Mouse (Mus musculus): ENCODE data around the gene Trp53inp2.
A peak's percentile ranks its signal among the peaks of the same experiment; 100 is the strongest.

DNA sequence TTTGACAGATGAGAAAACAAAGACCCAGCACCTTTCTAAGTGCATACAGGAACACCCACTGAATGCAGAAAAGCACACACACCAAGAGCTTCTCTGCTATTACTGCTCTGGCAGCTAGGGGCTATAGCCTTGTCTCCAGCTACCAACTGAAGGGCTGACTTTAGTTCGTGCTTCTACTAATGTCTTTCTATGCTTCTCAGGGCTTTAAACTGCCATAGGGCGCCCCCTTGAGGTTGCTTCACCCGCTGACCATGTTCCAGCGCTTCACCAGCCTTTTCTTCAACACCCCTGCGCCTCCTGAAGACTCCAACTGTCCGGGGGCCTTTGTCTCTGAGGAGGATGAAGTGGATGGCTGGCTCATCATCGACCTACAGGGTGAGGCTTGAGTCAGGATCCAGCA, 4.2 kb downstream of the Trp53inp2 start:
- TF ChIP-seq CTCF (IDR thresholded peaks at IDR 0.05; ENCODE audit: low read depth, low read length): peak; percentile 74
- no peak for TF ChIP-seq POLR2A (IDR thresholded peaks at IDR 0.05; ENCODE audit: extremely low read depth, insufficient read depth, low read length)
